Mouse (Mus musculus) embryonic fibroblast, embryonic 13.5 days (primary cell): ENCODE results near the gene Shoc2.

Experiments used
- CTCF ChIP-seq: IDR thresholded peaks from 2 replicates; pipeline ENCODE4 v1.5.1; 2011; ENCODE audit warnings: mild to moderate bottlenecking, control low read depth, low read length, moderate library complexity, borderline replicate concordance; ENCODE audit not compliant: insufficient read depth
- POLR2A ChIP-seq: IDR thresholded peaks from 2 replicates; pipeline ENCODE4 v1.6.1; 2011; ENCODE audit warnings: low read depth, mild to moderate bottlenecking, control low read depth, low read length, moderate library complexity

DNA sequence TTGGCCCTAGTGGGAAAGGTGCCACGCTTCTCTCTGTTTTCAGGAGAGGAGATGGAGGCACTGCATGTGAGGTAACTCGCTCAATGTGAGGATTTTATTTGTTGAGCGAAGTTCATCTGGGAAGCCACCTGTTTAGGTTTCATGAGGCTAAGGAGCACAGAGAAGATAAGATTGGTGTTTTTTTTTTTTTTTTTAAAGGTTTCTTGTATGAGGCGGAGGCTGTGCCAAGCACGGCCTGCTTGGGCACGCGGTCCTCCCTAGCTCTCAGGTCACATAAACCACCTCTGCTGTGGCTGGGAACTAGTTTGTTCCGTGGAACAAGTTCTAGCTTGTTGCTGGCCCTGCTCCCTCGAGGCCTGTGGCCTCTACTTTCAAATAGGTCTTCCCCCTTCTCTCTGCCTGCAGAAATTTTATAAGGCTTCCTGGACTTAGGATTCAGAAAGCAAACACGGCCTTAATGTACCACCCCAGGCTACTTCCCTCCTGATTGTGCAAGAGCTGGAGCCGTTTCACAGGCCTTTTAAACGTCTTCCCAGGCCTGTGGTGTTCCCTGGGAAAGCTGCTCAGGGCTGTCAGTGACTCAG is 49.5 kb upstream of the Shoc2 start:
- no peak for TF ChIP-seq CTCF
- no peak for TF ChIP-seq POLR2A
